Mouse (Mus musculus): ENCODE results near the gene Armc10. TPM values are rescaled to one million over a fixed set of nuclear protein-coding genes. Genes with fewer than 3 reads are reported as not detected.

Armc10 gene
- polyA plus RNA-seq, 1 experiment, result 34.3 TPM

DNA sequence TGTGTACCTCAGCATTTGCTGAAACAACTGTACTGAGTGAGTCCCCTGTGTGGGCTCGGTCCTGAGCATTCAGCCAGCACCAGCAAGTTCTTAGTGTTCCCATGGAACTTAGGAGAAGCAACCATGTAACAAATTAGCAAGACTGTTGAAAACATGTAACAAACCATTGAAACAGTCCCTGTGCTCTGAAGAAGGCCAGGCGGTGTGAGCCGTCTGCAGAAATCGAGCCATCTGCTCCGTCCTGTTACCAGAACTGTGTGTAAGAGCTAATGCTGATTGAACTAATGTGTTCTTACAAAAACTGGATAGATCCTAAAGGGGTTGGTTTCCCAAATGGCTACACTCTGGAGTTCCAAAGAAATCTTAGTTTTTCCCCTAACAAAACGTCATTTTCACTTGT, 15.2 kb downstream of the Armc10 start:
- WGBS, result 85% methylated on average over 6 of the region's 6 CpGs
- no peaks in the 10 kb centered on the region for H3K4me1 ChIP-seq (ENCODE audit: control insufficient read depth, insufficient read depth, low read length)
- no peak overlapping the region for H3K4me3 ChIP-seq (replicated peaks; ENCODE audit: extremely low read depth, low read depth, low read length)
- TF ChIP-seq POLR2A (IDR thresholded peaks at IDR 0.05; ENCODE audit: borderline replicate concordance, extremely low read depth, low read depth, low read length) (no peak), CTCF (IDR thresholded peaks at IDR 0.05; ENCODE audit: insufficient read depth, low read length) (no peak)
- no peak for DNase-seq

DNA sequence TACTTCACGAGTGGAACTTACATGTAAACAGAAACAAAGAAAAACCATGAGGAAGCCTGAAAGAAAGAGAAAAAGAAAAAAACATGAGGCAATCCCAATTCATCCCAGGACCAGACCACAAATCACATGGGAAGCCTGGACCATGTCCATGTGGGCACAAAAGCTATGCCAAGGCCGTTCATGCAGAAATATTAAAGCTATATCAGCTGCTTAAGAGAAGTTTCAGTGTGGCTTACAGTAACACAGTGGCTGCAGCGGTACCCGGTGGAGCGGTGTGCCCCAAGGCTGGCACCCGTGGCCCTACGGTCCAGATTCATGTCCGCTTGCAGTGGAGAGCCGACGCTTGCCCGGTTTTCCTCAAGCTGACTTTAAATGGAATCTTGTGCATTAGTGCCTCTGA, 17.5 kb downstream of the Armc10 start:
- TF ChIP-seq CTCF (IDR thresholded peaks at IDR 0.05; ENCODE audit: insufficient read depth, low read length) (no peak), POLR2A (IDR thresholded peaks at IDR 0.05; ENCODE audit: borderline replicate concordance, extremely low read depth, low read depth, low read length) (no peak)
- 93% methylated on average over 11 of the region's 11 CpGs for WGBS
- no peak for DNase-seq
- Histone ChIP-seq H3K4me3 (replicated peaks; ENCODE audit: extremely low read depth, low read depth, low read length) (no peak overlapping the region), H3K4me1 (ENCODE audit: control insufficient read depth, insufficient read depth, low read length) (no peaks in the 10 kb centered on the region)

DNA sequence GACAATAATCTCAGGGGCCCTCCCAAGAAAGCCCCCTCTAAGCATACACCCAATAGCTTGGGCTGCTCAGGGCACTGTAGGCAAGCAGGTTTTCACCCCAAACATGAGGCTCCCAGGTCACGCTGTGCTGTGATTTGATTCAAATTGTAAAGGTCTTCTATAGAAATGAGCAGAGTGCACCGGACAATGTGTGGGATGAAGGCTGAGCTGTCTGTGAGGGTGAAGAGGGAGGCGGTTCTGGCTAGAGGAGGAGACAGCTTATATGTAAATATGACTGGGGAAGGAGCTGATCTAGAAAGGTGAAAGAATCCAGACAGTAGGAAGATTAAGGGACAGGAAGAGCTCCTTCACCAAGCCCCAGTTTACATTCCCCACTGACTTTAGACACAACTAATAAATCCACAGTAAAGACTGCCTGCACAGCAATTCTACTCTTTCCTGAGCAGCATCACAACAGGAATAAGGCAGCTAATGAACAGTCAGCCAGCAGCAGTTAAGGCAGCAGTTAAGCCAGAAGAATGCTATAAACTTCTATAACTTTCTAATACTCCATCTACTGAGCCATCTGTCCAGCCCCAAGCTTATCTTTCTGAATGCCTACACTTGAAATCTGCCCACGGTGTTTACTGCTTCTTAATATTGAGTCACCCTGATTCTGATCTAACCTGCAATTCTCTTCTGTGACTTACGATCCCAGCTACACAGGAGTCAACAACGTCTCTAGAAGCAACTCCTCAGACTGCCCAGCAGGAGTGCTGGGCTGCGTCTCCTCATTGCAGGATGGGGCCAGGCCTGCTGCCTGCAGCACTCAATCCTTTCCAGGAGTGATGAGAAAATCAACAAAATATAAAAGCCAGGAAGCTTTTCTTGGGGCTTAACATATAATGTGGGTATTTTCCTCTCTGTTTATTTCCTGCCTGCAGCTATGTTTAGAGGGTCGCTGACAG, 21.9 kb downstream of the Armc10 start:
- Histone ChIP-seq H3K4me1 (ENCODE audit: control insufficient read depth, insufficient read depth, low read length) (no peaks in the 10 kb centered on the region), H3K4me3 (replicated peaks; ENCODE audit: extremely low read depth, low read depth, low read length) (no peak overlapping the region)
- WGBS, result 57% methylated on average over 8 of the region's 8 CpGs
- no peak for DNase-seq
- TF ChIP-seq CTCF (IDR thresholded peaks at IDR 0.05; ENCODE audit: insufficient read depth, low read length), result no peak
- TF ChIP-seq POLR2A (IDR thresholded peaks at IDR 0.05; ENCODE audit: borderline replicate concordance, extremely low read depth, low read depth, low read length), result no peak

DNA sequence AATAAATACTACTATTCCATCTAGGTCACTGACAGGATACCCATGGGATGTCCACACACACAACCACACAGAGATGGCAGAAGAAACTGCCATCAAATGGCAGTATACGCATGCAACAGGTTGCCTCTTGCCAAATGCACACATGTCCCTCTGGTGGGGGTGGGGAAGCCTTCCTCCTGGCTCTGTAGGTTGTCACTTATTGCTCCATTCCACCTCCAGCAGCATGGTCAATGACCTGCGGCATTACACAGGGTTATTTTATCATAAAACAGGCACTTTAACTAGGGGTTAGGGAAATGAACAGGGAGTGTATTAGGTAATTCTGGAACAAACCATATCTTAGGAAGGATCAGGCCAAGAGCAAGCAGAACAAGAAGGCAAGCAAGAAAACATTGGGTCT, 23.7 kb downstream of the Armc10 start:
- no peak overlapping the region for H3K4me3 ChIP-seq (replicated peaks; ENCODE audit: extremely low read depth, low read depth, low read length)
- 89% methylated on average over 2 of the region's 2 CpGs for WGBS
- TF ChIP-seq POLR2A (IDR thresholded peaks at IDR 0.05; ENCODE audit: borderline replicate concordance, extremely low read depth, low read depth, low read length) (no peak), CTCF (IDR thresholded peaks at IDR 0.05; ENCODE audit: insufficient read depth, low read length) (no peak)
- H3K4me1 ChIP-seq (ENCODE audit: control insufficient read depth, insufficient read depth, low read length), result peaks cover 2% of the 10 kb centered on the region; the same call in 1 of the 2 replicates
- no peak for DNase-seq

DNA sequence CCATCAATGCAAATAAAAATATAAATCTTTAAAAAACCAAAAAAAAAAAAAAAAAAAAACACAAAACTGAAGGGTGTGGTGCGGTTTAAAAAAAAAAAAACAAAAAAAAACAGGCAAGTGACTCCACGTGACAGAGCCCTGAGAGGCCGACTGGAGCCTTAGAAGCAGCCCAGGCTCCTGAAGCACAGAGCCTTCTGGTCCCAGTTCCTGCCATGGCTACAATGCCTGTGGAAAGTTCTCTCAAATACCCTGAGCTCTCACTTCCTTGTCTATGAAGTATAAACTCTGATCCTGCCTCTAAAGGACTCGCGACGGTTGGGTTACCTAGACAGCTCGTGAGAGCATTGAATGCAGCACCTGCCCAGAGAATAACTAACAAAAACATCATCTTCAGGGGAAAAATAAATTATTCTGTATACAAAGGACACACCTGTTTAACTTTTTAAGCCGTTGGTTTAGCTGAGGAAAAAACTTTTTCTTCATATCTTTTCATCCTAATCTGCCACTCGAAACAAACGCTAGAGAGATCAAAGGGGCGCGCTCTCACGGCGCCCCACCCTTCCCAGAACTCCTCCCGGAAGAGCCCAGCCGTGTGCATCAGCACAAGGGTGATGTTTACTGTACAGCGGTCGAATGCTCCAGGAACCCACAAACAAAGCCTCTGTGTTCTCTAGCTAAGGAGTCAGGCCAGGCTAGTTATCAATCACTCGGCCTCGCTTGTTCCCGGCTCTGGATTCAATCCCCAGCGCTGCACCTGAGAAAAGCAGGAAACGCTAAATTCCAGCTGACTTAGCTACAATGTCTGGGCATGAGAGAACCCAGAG, 27.4 kb downstream of the Armc10 start:
- H3K4me3 ChIP-seq (replicated peaks; ENCODE audit: extremely low read depth, low read depth, low read length), result peak overlapping the region; percentile 36
- H3K4me1 ChIP-seq (ENCODE audit: control insufficient read depth, insufficient read depth, low read length), result peaks cover 2% of the 10 kb centered on the region; the same call in 1 of the 2 replicates
- peak; percentile 9 for DNase-seq
- 25% methylated on average over 23 of the region's 23 CpGs for WGBS
- TF ChIP-seq CTCF (IDR thresholded peaks at IDR 0.05; ENCODE audit: insufficient read depth, low read length), result no peak
- no peak for TF ChIP-seq POLR2A (IDR thresholded peaks at IDR 0.05; ENCODE audit: borderline replicate concordance, extremely low read depth, low read depth, low read length)

DNA sequence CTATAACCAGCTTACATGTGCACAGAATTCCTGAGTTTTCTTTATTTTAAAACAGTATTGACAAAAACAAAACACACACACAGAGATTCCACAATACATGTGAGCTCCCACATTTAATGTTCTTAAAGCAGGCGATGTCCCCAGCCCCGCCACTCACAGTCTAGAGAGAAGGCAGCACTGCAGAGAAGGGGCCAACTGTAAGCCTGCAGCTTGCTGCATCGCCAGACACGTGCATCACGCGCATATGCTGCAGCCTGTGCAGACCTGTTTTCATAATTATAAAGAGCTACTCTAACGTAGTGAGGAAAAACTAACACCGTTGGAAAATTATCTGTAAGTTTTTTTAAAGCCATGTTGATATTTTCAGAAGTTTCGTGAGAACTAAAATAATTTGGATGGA, 28.1 kb downstream of the Armc10 start:
- 89% methylated on average over 9 of the region's 9 CpGs for WGBS
- TF ChIP-seq POLR2A (IDR thresholded peaks at IDR 0.05; ENCODE audit: borderline replicate concordance, extremely low read depth, low read depth, low read length), result no peak
- no peak for TF ChIP-seq CTCF (IDR thresholded peaks at IDR 0.05; ENCODE audit: insufficient read depth, low read length)
- DNase-seq, result no peak
- Histone ChIP-seq H3K4me1 (ENCODE audit: control insufficient read depth, insufficient read depth, low read length) (peaks cover 2% of the 10 kb centered on the region; the same call in 1 of the 2 replicates), H3K4me3 (replicated peaks; ENCODE audit: extremely low read depth, low read depth, low read length) (no peak overlapping the region)

DNA sequence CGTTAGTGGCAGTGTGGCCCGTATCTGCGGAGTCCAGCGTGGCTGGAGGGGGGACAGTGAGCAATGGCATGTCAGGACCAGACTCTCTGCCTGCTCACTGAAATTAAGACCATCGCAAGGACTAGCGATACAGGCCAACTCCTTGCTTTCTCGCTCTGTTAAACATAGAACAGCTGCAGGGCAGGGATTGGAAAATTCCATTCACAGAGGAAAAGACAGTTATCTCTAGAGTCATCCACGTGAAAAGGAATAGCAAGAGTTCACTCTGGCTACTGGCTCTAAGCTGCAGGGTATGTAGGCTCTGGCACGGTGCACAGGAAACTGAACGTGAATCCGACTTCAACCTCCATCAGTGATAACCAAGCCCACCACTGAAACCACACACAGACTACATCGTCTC, 29.4 kb downstream of the Armc10 start:
- TF ChIP-seq POLR2A (IDR thresholded peaks at IDR 0.05; ENCODE audit: borderline replicate concordance, extremely low read depth, low read depth, low read length) (no peak), CTCF (IDR thresholded peaks at IDR 0.05; ENCODE audit: insufficient read depth, low read length) (no peak)
- WGBS, result 87% methylated on average over 12 of the region's 12 CpGs

DNA sequence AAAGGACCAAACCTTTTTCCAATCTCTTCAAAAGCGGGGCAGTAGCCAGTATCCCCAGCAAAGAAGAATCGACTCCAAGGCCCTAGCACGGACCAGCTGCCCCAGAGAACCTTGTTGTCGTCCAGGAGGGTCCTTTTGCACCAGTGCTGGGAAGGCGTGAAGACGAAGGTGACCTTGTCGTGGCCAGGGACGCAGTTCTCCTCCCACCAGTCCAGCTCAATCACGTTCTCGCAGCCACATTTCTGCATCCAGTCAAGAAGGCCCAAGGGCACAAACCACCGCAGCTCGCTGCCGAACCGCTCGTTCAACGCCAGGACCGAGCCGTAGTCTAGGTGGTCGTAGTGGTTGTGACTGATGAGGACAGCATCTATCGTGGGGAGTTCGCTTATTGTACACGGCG, 29.9 kb downstream of the Armc10 start:
- no peak overlapping the region for H3K4me3 ChIP-seq (replicated peaks; ENCODE audit: extremely low read depth, low read depth, low read length)
- peaks cover 2% of the 10 kb centered on the region; the same call in 1 of the 2 replicates for H3K4me1 ChIP-seq (ENCODE audit: control insufficient read depth, insufficient read depth, low read length)
- TF ChIP-seq POLR2A (IDR thresholded peaks at IDR 0.05; ENCODE audit: borderline replicate concordance, extremely low read depth, low read depth, low read length) (no peak), CTCF (IDR thresholded peaks at IDR 0.05; ENCODE audit: insufficient read depth, low read length) (no peak)
- no peak for DNase-seq
- WGBS, result 95% methylated on average over 23 of the region's 23 CpGs

More for the DNA sequence above, 29.4 kb downstream of the Armc10 start:
- H3K4me3 ChIP-seq (replicated peaks; ENCODE audit: extremely low read depth, low read depth, low read length), result no peak overlapping the region
- no peak for DNase-seq
- H3K4me1 ChIP-seq (ENCODE audit: control insufficient read depth, insufficient read depth, low read length), result peaks cover 2% of the 10 kb centered on the region; the same call in 1 of the 2 replicates

DNA sequence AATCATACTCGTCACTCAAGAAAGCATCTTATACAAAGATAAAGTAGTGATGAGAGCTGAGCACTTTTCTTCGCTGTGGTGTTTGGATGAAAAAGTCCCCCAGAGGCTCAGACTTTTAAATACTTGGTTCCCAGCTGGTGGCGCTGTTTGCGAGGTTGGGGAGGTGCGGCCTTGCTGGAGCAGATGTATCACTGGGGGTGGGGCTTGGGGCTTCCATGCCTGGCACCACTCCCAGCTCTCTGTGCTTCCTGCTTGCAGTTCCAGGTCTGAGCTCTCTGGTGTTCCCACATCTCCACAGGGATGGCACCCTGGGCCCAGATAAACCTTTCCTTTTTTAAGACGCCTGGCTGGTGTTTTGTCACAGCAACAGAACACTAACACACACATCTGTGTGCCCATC, 32.3 kb downstream of the Armc10 start:
- WGBS, result 93% methylated on average over 6 of the region's 6 CpGs
- DNase-seq, result no peak
- Histone ChIP-seq H3K4me3 (replicated peaks; ENCODE audit: extremely low read depth, low read depth, low read length) (no peak overlapping the region), H3K4me1 (ENCODE audit: control insufficient read depth, insufficient read depth, low read length) (peaks cover under 1% of the 10 kb centered on the region; the same call in 1 of the 2 replicates)
- TF ChIP-seq POLR2A (IDR thresholded peaks at IDR 0.05; ENCODE audit: borderline replicate concordance, extremely low read depth, low read depth, low read length) (no peak), CTCF (IDR thresholded peaks at IDR 0.05; ENCODE audit: insufficient read depth, low read length) (no peak)
